Mouse (Mus musculus) myocyte (in vitro differentiated cells): ENCODE results near the gene Agpat3.

ENCODE experiments used
- CEBPB ChIP-seq: IDR thresholded peaks from 2 replicates; pipeline ENCODE4 v1.6.1; 2011; ENCODE audit warnings: mild to moderate bottlenecking, moderate library complexity; ENCODE audit not compliant: poor library complexity, insufficient read depth, severe bottlenecking
- E2F4 ChIP-seq: IDR thresholded peaks from one replicate; pipeline ENCODE4 v1.6.1; 2011; ENCODE audit warnings: mild to moderate bottlenecking, control low read depth, moderate library complexity; ENCODE audit not compliant: insufficient read depth
- MAX ChIP-seq: IDR thresholded peaks from one replicate; pipeline ENCODE4 v1.6.1; 2011; ENCODE audit warnings: low read depth, mild to moderate bottlenecking, control low read depth
- MYOD1 ChIP-seq, 3 experiments: IDR thresholded peaks; one replicate each; pipeline ENCODE4 v1.6.1; 2011; ENCODE audit warnings: control low read depth in 2 of 3, low read depth in 2 of 3, mild to moderate bottlenecking in 2 of 3, moderate library complexity in 1 of 3; ENCODE audit not compliant: insufficient read length in 2 of 3, control insufficient read depth in 1 of 3
- POLR2A ChIP-seq: IDR thresholded peaks from one replicate; pipeline ENCODE4 v1.6.1; 2011; ENCODE audit warnings: low read depth, mild to moderate bottlenecking, control low read depth, moderate library complexity; ENCODE audit not compliant: insufficient read length
- POLR2AphosphoS2 ChIP-seq: IDR thresholded peaks from one replicate; pipeline ENCODE4 v1.6.1; 2011; ENCODE audit warnings: low read depth, control low read depth; ENCODE audit not compliant: insufficient read length
- REST ChIP-seq: IDR thresholded peaks from one replicate; pipeline ENCODE4 v1.6.1; 2011; ENCODE audit warnings: mild to moderate bottlenecking, control low read depth, moderate library complexity; ENCODE audit not compliant: insufficient read depth, insufficient read length
- SRF ChIP-seq: IDR thresholded peaks from one replicate; pipeline ENCODE4 v1.6.1; 2011; ENCODE audit warnings: low read depth; ENCODE audit not compliant: control insufficient read depth, insufficient read length
- TCF12 ChIP-seq: IDR thresholded peaks from one replicate; pipeline ENCODE4 v1.6.1; 2011; ENCODE audit warnings: mild to moderate bottlenecking, control low read depth; ENCODE audit not compliant: poor library complexity, insufficient read depth, severe bottlenecking
- TCF3 ChIP-seq: IDR thresholded peaks from one replicate; pipeline ENCODE4 v1.6.1; 2011; ENCODE audit warnings: low read depth, control low read depth; ENCODE audit not compliant: insufficient read length
- USF1 ChIP-seq: IDR thresholded peaks from one replicate; pipeline ENCODE4 v1.6.1; 2011; ENCODE audit warnings: low read depth, mild to moderate bottlenecking, control low read depth, moderate library complexity

GRCm38 (mm10) chr10:78277835-78278234 is 74.5 kb downstream of the Agpat3 start:
- TF ChIP-seq POLR2A: no peak
- no peak for TF ChIP-seq USF1
- TF ChIP-seq TCF12: no peak
- no peak for TF ChIP-seq REST
- TF ChIP-seq E2F4: no peak
- TF ChIP-seq POLR2AphosphoS2: no peak
- no peak for TF ChIP-seq CEBPB
- no peak for TF ChIP-seq MYOD1 (IDR thresholded peaks at IDR 0.05; ENCODE audit: control insufficient read depth in 1 of 3, insufficient read length in 2 of 3, low read depth in 2 of 3)
- TF ChIP-seq TCF3: no peak
- TF ChIP-seq MAX: no peak
- no peak for TF ChIP-seq SRF
